Mouse (Mus musculus) bone marrow macrophage, adult 2 months (primary cell): ENCODE data around the gene Vwa5a.

Experiments used
- CTCF ChIP-seq: IDR thresholded peaks from 2 replicates; pipeline ENCODE4 v1.5.1; 2012; ENCODE audit warnings: low read depth, mild to moderate bottlenecking, low read length, moderate library complexity
- POLR2A ChIP-seq: IDR thresholded peaks from 2 replicates; pipeline ENCODE4 v1.6.1; 2012; ENCODE audit warnings: mild to moderate bottlenecking, low read depth, low read length, borderline replicate concordance

DNA sequence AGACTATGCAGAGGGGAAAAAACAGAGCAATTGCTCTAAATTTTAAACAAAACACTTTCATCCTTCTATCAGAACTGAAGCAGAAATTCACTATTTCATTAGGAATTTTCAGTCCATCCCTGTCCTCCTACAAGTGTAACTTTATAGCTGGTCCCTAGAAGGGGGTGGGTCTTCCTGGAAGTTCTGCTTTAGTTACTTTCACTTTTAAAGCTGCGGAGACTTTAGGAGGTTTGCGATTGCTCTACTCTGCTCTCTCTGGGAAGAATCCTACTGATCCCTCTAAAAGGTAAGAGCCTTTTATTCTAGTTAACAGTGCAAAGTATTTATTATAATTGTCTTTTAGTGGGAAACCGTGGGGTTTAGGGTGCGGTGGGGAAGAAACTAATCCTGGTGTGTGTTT lies at the start of gene Vwa5a:
- TF ChIP-seq CTCF = no peak
- TF ChIP-seq POLR2A = no peak
